Mouse (Mus musculus) spleen, adult 2 months (tissue): ENCODE data around the gene Sct.

Experiments
- CTCF ChIP-seq: fragments of 200-500 bp; IDR thresholded peaks from 2 replicates; pipeline ENCODE4 v1.5.1; 2011; ENCODE audit warnings: mild to moderate bottlenecking, inconsistent platforms; ENCODE audit not compliant: insufficient read depth, insufficient read length, insufficient replicate concordance; ENCODE audit errors: extremely low read depth
- POLR2A ChIP-seq: fragments of 200-500 bp; IDR thresholded peaks from 2 replicates; pipeline ENCODE4 v1.6.1; 2011; ENCODE audit warnings: low read depth, low read length, inconsistent platforms

GRCm38 (mm10) chr7:141265739-141266561, 13.0 kb downstream of the Sct start, which contains the start of gene Irf7:
- TF ChIP-seq POLR2A = peak; percentile 41; the same call in 1 of the 2 replicates
- TF ChIP-seq CTCF = no peak
